In genomic region chr5:130136597-130136996, GRCm38 (mm10) we compare ENCODE assay signal across 24 mouse cellular contexts.
"Had no signal": no experiment of that assay in that cellular context is flagged by ENCODE, and none has a peak within 500 bp of the region (broad histone marks: within the 10 kb centered on the region; RNA-seq: fewer than 3 reads in every experiment).

No protein-coding gene starts in this region.

- ATAC-seq: hindbrain, embryonic 16.5 days; inflammation-experienced regulatory T-cells, adult 6 months; intestine, embryonic 15.5 days; intestine, postnatal 0 days had no signal

- H3K9ac ChIP-seq: heart, embryonic 12.5 days; hindbrain, embryonic 12.5 days; hindbrain, embryonic 14.5 days; intestine, embryonic 15.5 days; limb, embryonic 12.5 days; liver, embryonic 13.5 days had no signal

- H3K4me3 ChIP-seq: gastrocnemius, adult 2 months; heart, embryonic 10.5 days; heart, embryonic 12.5 days; hindbrain, embryonic 10.5 days; hindbrain, embryonic 12.5 days; intestine, embryonic 15.5 days; layer of hippocampus, adult 2 months; left cerebral cortex, adult 2 months; limb, embryonic 12.5 days; liver, embryonic 13.5 days had no signal

- H3K4me1 ChIP-seq: heart, embryonic 10.5 days; heart, embryonic 12.5 days; hindbrain, embryonic 10.5 days; hindbrain, embryonic 12.5 days; intestine, embryonic 15.5 days; limb, embryonic 12.5 days had no signal

- H3K4me2 ChIP-seq: heart, embryonic 12.5 days; hindbrain, embryonic 12.5 days; hindbrain, embryonic 14.5 days; intestine, embryonic 15.5 days; limb, embryonic 12.5 days; liver, embryonic 13.5 days had no signal

- H3K27ac ChIP-seq: gastrocnemius, adult 2 months; heart, embryonic 10.5 days; hindbrain, embryonic 10.5 days; hindbrain, embryonic 12.5 days; hindbrain, embryonic 14.5 days; intestine, embryonic 15.5 days; layer of hippocampus, adult 2 months; left cerebral cortex, adult 2 months; limb, embryonic 12.5 days; liver, embryonic 13.5 days had no signal

- DNase-seq: gastrocnemius, adult 2 months; gastrocnemius, postnatal 10 days; gastrocnemius, postnatal 25 days; heart, adult 18-20 months; heart, postnatal 10 days; heart, postnatal 4 days; kidney, adult 18-20 months; kidney, adult 8-10 months; kidney, postnatal 10 days; kidney, postnatal 25 days; kidney, postnatal 4 days; liver, embryonic 13.5 days had no signal

- H3K27me3 ChIP-seq: hindbrain, embryonic 12.5 days; intestine, embryonic 15.5 days; limb, embryonic 12.5 days had no signal

- H3K36me3 ChIP-seq: intestine, embryonic 15.5 days had no signal

- H3K9me3 ChIP-seq: heart, embryonic 10.5 days; heart, embryonic 12.5 days; hindbrain, embryonic 10.5 days; hindbrain, embryonic 12.5 days; intestine, embryonic 15.5 days; limb, embryonic 12.5 days; liver, embryonic 13.5 days had no signal
